Mouse (Mus musculus): ENCODE measurements around the gene Nek9. TPM values are rescaled to one million over a fixed set of nuclear protein-coding genes. Genes with fewer than 3 reads are reported as not detected.

The Nek9 gene
- 10 to 100 TPM; 34.2 to 35.5 TPM for total RNA-seq (2021)
- long read RNA-seq, experiment 1, full-length matches to known transcripts: 4 of 13 reads
- long read RNA-seq, experiment 1, partial matches to known transcripts: 5 of 13 reads
- long read RNA-seq, experiment 1, other reads (novel, unspliced or antisense): 4 of 13 reads
- long read RNA-seq, experiment 2, partial matches to known transcripts: 3 of 6 reads
- long read RNA-seq, experiment 2, other reads (novel, unspliced or antisense): 3 of 6 reads

- DNase-seq (ENCODE audit: low spot score in 2 of 2): peak; percentile 88 to 93
- Histone ChIP-seq H3K27ac (peak within 1 kb of the TSS; percentile 96), H3K4me3 (peak within 1 kb of the TSS; percentile 87)
- TF ChIP-seq CTCF (conservative IDR thresholded peaks at IDR 0.05): no peak
These were observed at the start of gene Nek9 for GRCm38 (mm10) chr12:85339243-85339729. Gene Nek9 (minus strand): TSS chr12:85339362.

GRCm38 (mm10) chr12:85385995-85386375 is 46.8 kb upstream of the Nek9 start:
- peak overlapping the region; percentile 57; the same call in 1 of the 2 replicates for H3K27ac ChIP-seq
- no peak for DNase-seq (ENCODE audit: low spot score in 2 of 2)
- no peak overlapping the region for H3K4me3 ChIP-seq
- no peak for TF ChIP-seq CTCF (conservative IDR thresholded peaks at IDR 0.05)

- no peak for TF ChIP-seq CTCF (conservative IDR thresholded peaks at IDR 0.05)
- peak overlapping the region; percentile 57; the same call in 1 of the 2 replicates for H3K27ac ChIP-seq
- no peak for DNase-seq (ENCODE audit: low spot score in 2 of 2)
- H3K4me3 ChIP-seq: no peak overlapping the region
These were observed 46.3 kb upstream of the Nek9 start for GRCm38 (mm10) chr12:85385329-85385994.

- H3K4me3 ChIP-seq: no peak overlapping the region
- H3K27ac ChIP-seq: no peak overlapping the region
- no peak for TF ChIP-seq CTCF (conservative IDR thresholded peaks at IDR 0.05)
- no peak for DNase-seq (ENCODE audit: low spot score in 2 of 2)
These were observed 43.9 kb upstream of the Nek9 start for GRCm38 (mm10) chr12:85382761-85383680.

- TF ChIP-seq CTCF (conservative IDR thresholded peaks at IDR 0.05): no peak
- H3K4me3 ChIP-seq: no peak overlapping the region
- no peak overlapping the region for H3K27ac ChIP-seq
- DNase-seq (ENCODE audit: low spot score in 2 of 2): no peak
These were observed 42.4 kb upstream of the Nek9 start for GRCm38 (mm10) chr12:85381570-85381969.

DNA sequence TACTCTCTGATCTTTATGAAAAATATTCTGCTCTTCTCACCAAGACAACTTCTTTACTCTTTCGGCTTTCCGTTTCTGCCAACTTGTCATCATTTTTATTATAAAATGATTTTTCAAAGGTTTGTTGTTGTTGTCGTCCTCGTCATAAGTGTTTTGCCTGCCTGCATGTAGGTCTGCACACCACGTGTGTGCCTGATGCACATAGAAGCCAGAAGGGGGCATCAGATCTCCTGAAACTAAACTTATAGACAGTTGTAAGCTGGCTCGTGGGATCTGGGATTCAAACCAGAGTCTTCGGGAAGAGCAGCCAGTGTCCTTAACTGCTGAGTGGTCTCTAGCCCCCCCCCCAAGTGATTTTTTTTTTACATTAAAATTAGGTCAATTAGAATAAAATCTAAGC is 41.8 kb upstream of the Nek9 start:
- Histone ChIP-seq H3K27ac (no peak overlapping the region), H3K4me3 (no peak overlapping the region)
- no peak for DNase-seq (ENCODE audit: low spot score in 2 of 2)
- peak; percentile 40 for TF ChIP-seq CTCF (conservative IDR thresholded peaks at IDR 0.05)

DNA sequence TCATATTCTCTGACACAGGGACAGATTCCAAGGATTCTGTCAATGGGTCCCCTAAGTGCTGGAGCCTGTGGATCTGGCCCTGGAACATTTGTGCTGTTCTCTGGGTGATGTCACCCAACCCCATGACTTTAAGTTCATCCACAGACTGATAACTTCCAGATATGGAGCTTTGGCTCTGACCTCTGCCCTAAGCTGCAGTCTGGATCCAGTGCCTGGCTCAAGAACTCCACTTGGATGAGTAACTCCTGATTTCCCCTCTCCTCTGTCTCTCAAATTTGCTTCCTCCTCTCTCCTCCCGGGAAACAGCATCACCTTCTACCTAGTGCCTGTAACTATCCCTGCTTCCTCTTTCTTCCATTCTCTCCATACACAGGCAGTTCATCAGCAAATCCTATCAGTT is 41.1 kb upstream of the Nek9 start:
- Histone ChIP-seq H3K27ac (no peak overlapping the region), H3K4me3 (no peak overlapping the region)
- TF ChIP-seq CTCF (conservative IDR thresholded peaks at IDR 0.05): no peak
- no peak for DNase-seq (ENCODE audit: low spot score in 2 of 2)

DNA sequence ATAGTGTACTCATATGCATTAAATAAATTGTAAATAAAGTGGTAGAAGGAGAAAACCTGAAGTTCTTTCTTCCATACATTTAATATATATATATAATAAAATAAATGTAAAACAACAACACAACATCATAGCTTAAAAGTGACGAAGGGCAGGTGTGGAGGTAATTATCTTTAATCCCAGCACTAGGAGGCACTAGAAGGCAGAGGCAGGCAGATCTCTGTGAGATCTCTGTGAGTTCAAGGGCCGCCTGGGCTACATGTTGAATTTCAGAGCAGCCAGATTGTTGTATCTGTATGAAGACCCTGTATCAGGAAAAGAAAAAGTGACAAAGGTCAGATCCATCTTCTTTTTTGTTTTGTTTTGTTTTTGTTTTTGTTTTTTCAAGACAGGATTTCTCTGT is 39.1 kb upstream of the Nek9 start:
- Histone ChIP-seq H3K4me3 (no peak overlapping the region), H3K27ac (no peak overlapping the region)
- no peak for DNase-seq (ENCODE audit: low spot score in 2 of 2)
- peak; percentile 40 for TF ChIP-seq CTCF (conservative IDR thresholded peaks at IDR 0.05)

- peak; percentile 87 to 95 for DNase-seq (ENCODE audit: low spot score in 2 of 2)
- Histone ChIP-seq H3K4me3 (peak within 1 kb of the TSS; percentile 77), H3K27ac (peak within 1 kb of the TSS; percentile 96)
- TF ChIP-seq CTCF (conservative IDR thresholded peaks at IDR 0.05): 0 out of 2 replicates have a peak, but pooled peaks have one; percentile 23
These were observed 35.6 kb upstream of the Nek9 start, which contains the start of gene Tmed10 for GRCm38 (mm10) chr12:85374561-85375272. Gene Tmed10 (minus strand): TSS chr12:85374847.

DNA sequence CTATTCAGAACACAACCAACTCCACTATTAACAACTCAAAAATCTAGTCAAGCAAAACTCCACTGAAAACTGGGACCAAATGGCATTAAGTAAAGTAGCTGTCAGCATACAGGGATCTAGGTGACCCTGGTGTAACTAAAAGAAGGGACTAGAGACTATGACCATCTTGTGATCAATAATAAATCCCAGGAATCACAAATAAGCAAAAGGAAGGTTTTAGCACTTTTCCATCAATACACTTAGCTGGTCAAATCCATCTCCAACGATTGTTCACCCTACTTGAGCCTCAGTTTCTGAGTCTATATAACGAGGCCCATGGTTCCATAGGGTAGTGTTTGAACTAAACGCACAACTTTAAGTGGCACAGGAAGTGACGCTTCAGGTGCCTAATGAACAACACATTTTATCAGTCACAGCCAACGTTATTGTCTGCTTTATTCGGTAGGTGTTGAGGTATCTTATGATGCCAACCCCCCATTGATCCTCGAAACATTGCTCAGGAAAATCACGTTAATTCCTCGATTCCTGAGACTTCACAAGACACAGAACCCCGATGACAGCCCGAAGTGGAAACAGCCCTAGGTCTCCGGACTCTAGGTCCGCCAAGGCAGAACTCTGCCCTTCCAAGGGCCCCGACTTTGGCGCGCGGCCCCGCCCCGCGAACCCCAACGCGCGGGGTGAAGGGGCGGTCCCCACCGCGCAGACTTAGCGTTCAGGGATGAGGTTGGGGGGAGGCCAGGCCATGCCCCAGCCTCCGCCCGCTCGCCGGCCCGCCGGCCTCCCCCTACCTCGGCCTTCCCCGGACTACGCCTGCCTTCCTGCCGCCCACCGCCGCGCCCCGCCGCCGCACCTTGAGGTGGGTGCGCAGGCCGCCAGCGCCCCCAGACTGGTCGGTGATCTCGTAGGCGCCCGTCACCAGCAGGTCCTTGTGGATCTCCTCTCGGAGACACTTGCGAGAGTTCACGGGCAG is 34.7 kb upstream of the Nek9 start:
- H3K27ac ChIP-seq: peak overlapping the region; percentile 96
- DNase-seq (ENCODE audit: low spot score in 2 of 2): peak; percentile 49 to 66
- peak overlapping the region; percentile 77 for H3K4me3 ChIP-seq
- no peak for TF ChIP-seq CTCF (conservative IDR thresholded peaks at IDR 0.05)

- TF ChIP-seq CTCF (conservative IDR thresholded peaks at IDR 0.05): no peak
- no peak for DNase-seq (ENCODE audit: low spot score in 2 of 2)
- H3K4me3 ChIP-seq: peak overlapping the region; percentile 14; the same call in 1 of the 2 replicates
These were observed 33.0 kb upstream of the Nek9 start for GRCm38 (mm10) chr12:85372068-85372665.

More at GRCm38 (mm10) chr12:85372068-85372665, 33.0 kb upstream of the Nek9 start:
- peak overlapping the region; percentile 63; the same call in 1 of the 2 replicates for H3K27ac ChIP-seq

All from layer of hippocampus, adult 2 months (tissue).